Mouse (Mus musculus) hindlimb bud, embryonic 11.5 days (tissue): ENCODE results near the gene Tjp1.

ENCODE experiments used
- DNase-seq: peaks from one replicate; pipeline ENCODE4 v3.0.0-alpha.2; 2012; ENCODE audit warnings: low read depth, low spot score; ENCODE audit errors: extremely low spot score

Tjp1 gene

GRCm38 (mm10) chr7:65527071-65528007, at the start of gene Tjp1:
Gene Tjp1 (minus strand): TSS chr7:65527781.
- DNase-seq = no peak

GRCm38 (mm10) chr7:65577118-65577517, 49.5 kb upstream of the Tjp1 start:
- no peak for DNase-seq

- DNase-seq = no peak
Observed at GRCm38 (mm10) chr7:65572731-65573130, 45.1 kb upstream of the Tjp1 start.

GRCm38 (mm10) chr7:65570691-65571090, 43.1 kb upstream of the Tjp1 start:
- DNase-seq = no peak

- DNase-seq = no peak
Observed at GRCm38 (mm10) chr7:65555996-65556395, 28.4 kb upstream of the Tjp1 start.

GRCm38 (mm10) chr7:65545741-65546140, 18.2 kb upstream of the Tjp1 start:
- DNase-seq = peak; percentile 30

- DNase-seq = no peak
Observed at GRCm38 (mm10) chr7:65532689-65533088, 5.1 kb upstream of the Tjp1 start.

GRCm38 (mm10) chr7:65523116-65523515, 4.5 kb downstream of the Tjp1 start:
- no peak for DNase-seq

- DNase-seq = no peak
Observed at GRCm38 (mm10) chr7:65522490-65522889, 5.1 kb downstream of the Tjp1 start.

GRCm38 (mm10) chr7:65520622-65521021, 7.0 kb downstream of the Tjp1 start:
- no peak for DNase-seq

- no peak for DNase-seq
Observed at GRCm38 (mm10) chr7:65519788-65520563, 7.6 kb downstream of the Tjp1 start.

GRCm38 (mm10) chr7:65516903-65517302, 10.7 kb downstream of the Tjp1 start:
- DNase-seq = no peak

GRCm38 (mm10) chr7:65513451-65514179, 14.0 kb downstream of the Tjp1 start:
- no peak for DNase-seq

- no peak for DNase-seq
Observed at GRCm38 (mm10) chr7:65509357-65509756, 18.2 kb downstream of the Tjp1 start.

- no peak for DNase-seq
Observed at GRCm38 (mm10) chr7:65507341-65507740, 20.2 kb downstream of the Tjp1 start.

- no peak for DNase-seq
Observed at GRCm38 (mm10) chr7:65502486-65503322, 24.9 kb downstream of the Tjp1 start.

- no peak for DNase-seq
Observed at GRCm38 (mm10) chr7:65500746-65501145, 26.8 kb downstream of the Tjp1 start.

GRCm38 (mm10) chr7:65497733-65498583, 29.6 kb downstream of the Tjp1 start:
- no peak for DNase-seq

GRCm38 (mm10) chr7:65490526-65490925, 37.1 kb downstream of the Tjp1 start:
- no peak for DNase-seq
